Mouse (Mus musculus) urinary bladder, adult 18-20 months (tissue): ENCODE measurements around the gene Gm49340.
"Not testable (repeated sequence)": the region's sequence is repeated elsewhere in the genome, so short reads cannot be mapped to it uniquely, and the experiment has no call there.

Experiments
- DNase-seq, 2 experiments: peaks; one replicate each; pipeline ENCODE4 v3.0.0; 2022; ENCODE audit warnings: low spot score in 2 of 2, mixed read lengths in 2 of 2

Gm49340 gene

DNA sequence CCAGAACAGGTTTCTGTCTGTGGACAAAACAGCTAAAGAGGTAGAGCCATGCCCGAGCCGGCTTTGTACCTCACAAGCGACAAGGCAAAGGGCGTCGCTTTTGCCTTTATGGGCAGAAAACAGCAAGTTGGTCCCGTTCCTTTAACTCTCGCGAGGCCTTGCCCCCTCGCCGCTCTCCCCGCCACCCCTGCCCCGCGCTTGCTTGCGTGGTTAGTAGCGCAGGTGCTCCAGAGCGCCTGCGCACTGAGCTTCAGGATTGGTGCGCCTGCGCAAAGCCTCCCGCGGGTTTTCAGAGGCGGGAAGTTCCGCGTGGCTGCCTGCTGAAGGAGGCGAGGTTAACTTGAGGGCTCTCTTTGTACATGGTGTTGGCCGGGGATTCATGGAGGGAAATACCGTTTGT lies at the start of gene Gm49340, which contains the start of the genes Aspa and Spata22:
Gene Gm49340 (plus strand): TSS at position 300 of the 400 bp plus-strand sequence.
Gene Aspa (minus strand): TSS at position 155 of the 400 bp plus-strand sequence.
Gene Spata22 (plus strand): TSS at position 300 of the 400 bp plus-strand sequence.
- no peak for DNase-seq

DNA sequence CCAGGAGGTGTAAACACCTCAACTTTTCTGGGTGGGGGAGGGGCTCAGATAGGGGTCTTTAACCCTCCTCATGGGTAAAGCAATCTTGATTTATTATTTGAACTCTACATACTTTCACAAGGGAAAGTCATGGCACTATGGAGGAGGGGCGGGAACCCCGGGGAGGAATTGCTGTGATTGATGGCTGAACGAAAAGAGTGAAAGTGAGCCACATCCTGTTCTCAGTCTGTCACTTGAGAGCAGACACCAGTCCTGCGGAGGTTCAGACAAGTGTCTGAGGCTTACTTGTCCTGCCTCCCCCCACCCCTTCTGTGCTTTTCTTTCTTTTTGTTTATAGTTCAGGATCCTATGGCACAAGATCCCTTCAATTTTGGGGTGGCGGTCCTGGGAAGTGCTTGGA lies 48.8 kb upstream of the Gm49340 start:
- no peak for DNase-seq

DNA sequence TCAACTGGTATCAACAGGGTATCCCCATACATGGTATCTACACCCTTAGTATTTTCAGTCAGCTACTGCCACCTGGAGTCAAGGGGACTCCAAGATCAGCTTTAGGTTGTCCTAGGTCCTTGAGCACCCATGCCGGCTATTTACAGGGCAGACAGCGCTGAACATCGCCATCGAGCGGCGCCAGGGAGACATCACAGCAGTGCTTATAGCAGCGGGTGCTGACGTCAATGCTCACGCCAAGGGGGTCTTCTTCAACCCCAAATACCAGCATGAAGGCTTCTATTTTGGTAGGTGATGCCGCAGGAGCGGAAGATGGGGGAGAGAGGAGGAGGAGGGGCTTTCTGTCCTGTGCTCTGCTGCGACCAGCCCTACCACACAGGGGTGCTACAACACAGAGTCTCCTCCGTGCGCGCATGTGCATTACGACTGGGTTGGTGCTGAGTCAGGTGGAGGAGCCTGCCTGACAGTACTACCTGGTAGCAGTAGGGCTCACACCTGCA lies 48.0 kb upstream of the Gm49340 start:
- peak; percentile 43 to 62 for DNase-seq

DNA sequence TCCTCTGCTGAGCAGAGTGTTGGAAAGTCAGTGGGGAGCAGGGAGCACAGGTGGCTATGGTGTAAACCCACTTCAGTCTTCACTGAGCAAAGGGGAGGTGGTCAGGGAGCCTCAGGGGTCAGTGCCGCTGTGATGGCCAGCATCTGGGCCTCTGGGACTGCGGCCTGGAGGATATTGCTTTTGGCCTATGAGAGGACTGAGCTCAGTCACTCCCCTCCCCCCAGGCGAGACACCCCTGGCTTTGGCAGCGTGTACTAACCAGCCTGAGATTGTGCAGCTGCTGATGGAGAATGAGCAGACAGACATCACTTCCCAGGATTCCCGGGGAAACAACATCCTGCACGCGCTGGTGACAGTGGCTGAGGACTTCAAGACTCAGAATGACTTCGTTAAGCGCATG lies 46.2 kb upstream of the Gm49340 start:
- no peak for DNase-seq

DNA sequence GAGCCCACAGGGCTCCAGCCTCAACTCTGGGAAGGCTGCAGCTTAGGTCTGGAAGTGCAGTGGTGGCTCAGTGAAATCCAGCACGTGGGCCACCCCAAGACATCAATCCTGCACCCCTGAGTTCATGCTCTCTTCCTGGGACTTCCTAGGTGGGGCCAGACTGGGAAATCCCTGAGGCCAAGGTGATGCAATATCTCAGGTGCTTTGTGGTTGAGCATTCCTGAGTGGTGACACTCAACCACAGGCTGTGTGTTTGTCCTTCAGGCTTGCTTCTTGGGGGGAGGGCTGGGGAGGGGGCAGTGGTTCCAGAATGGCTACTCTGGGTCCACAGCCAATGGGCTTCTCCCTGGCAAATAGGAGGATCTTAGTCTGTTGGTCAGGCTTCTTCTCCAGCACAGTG lies 45.6 kb upstream of the Gm49340 start:
- DNase-seq, result no peak

DNA sequence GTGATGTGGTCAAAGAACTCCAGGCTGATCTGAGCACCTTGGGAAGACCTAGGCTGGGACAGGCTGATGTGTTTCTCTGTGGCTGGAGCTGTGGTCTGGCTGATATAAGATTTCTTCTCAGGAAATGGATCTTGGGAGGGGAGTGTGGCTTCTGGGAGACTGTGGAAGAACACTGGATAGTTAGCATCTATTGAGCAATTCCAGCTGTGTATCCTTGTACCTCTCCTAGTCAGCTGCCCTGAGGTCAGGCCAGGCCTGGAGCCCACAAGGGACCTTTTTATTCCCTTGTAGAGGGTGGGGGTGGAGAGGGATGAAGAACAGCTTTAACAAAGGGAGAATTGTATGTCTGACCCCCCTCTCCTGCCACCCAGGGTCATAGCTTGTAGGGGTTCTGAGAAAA lies 45.2 kb upstream of the Gm49340 start:
- no peak for DNase-seq

DNA sequence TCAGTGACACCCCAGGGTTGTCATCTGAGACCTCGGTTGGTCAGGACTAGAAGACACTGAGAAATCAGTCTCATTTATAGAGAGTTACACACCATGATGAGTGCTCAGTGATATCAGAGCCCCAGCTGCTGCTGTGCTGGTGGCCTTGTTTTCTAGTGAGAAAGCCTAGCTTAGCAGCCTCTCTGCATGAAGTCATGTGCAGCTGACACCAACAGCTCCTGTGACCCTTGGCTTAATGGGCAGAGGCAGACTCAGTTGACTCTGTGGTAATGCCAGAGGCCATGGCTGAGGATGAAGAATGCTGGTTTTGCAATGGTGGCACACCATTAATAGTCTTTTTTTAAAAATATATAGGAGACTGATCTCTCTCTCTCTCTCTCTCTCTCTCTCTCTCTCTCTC lies 39.9 kb upstream of the Gm49340 start:
- DNase-seq, result no peak

DNA sequence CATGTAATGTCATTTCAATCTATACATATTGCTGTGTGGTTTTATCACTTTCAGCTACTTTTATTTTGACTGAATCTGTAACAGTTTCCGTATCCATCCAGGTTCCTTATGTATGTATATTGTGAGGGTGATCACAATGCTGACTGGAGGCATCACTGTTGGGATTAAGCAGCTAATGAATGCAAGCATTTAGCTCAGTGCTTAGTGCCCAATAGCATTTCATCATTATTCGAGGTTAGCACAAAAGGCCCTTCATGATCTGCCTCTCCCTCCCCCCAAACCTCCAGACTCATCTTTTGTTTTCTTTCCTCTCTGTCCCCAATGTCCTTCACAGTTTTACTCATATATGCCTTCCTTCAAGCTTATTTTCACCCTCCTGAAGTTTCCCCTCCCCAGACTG lies 26.4 kb upstream of the Gm49340 start:
- no peak for DNase-seq

DNA sequence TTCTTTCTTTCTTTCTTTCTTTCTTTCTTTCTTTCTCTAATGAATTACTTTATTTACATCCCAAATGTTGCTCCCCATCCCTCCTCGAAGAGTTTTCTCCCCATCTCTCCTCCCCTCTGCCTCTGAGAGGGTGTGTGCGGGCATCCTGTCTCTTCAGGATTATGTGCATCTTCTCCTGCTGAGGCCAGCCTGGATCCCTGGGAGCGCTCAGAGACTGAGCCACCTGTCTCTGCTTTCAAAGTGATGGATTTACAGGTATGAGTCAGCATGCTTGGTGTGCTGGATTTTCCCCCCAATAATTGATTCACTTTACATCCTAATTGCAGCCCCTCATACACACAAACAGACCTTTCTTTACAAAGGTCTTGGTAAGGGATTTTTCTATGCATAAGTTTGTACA lies 13.6 kb upstream of the Gm49340 start:
- DNase-seq, result no peak

DNA sequence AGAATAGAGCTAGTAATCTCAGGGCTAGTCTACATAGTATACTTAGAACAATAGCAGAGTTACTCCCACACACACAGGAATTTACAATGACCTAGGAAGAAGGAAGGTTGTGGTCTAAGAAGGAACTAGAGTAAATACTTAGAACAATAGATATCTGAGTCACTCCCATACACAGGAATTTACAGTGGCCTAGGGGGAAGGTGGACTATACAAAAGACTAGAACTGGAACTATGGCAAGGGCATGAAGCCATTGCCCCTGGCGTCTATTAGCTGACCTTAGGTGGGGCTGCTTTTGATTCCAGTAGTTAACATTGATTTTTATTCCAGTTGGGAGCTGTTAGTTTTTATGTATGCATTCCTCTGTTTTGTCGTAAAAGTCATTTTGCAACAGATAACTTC lies 11.0 kb upstream of the Gm49340 start:
- not testable (repeated sequence) for DNase-seq

DNA sequence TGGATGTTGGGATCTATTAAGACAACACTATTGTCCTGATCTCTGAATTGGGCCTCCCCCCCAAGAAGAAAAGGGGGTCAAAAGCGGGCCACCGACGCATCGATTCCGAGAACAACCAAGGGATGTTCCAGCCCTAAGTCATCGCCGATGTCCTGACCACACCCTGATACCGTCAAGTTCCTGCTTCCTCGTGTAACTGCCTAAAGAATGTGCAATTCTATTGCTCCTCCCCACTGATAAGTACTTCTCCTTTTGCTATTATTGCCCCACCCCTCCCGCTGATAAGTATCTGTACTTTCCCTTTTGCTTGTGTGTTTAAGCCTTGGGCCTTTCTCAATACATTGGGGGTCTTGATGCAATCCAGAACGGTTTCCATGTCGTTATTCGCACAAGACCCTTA lies 8.5 kb upstream of the Gm49340 start:
- DNase-seq, result not testable (repeated sequence)

DNA sequence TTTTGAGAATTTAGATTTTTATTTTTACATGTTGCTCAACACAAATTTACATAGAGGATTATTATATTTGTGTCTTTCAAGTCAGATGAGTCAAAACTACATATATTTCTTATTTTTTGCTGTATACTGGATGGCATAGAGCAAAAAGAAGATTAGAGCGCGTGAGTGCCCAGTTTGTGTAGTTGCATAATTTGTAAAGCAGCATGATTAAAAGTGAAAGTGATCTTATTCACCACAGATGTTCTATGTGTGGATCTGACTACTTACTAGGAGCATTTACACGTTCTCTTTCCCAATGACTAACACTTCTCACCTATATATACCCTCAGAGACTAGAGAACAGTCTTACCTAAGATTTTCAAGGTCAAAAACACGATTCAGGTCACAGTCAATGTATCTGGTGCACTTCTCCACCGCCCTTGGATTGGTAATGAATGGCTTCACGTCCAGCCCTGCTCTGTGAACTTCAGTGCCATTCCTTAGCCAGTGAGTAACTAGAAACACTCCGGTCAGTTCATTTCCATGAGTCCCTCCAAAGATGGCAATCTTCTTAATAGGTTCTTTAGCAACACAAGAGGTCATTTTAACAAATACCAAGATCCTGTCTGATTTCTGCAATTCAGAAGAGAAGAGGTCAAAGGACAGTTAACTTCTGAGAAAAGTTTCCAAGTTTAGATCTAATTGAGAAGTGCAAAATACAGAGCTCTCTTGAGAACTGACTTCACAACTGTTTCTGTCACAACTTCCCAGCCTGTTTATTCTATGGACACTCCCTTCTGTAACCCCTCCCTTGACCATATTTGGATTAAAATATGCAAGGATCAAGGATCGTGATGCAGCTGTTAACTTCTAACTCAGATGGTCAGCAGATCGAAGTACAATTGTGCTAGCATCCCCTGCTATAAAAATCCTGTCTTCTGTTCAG lies 5.4 kb upstream of the Gm49340 start:
- no peak for DNase-seq

DNA sequence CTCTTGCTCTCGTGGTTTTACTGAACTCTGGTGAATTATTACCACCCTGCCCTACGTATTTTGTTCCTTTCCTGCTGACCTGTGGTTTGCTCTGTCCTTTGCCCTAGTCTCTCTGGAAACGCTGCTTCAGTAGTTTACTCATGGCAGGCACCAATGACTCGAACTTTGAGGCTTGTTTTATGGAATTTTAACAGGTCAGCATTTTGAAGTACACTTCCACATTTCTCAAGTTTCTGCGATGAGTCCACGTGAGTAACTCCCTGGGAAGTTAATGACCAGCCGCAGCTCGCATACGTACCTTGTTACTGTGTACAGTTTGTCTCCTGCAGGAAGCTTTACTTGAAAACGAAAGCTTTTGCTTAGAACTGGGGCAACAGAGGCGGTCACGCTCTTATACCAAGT lies 3.1 kb upstream of the Gm49340 start:
- DNase-seq, result peak; percentile 14 to 16

DNA sequence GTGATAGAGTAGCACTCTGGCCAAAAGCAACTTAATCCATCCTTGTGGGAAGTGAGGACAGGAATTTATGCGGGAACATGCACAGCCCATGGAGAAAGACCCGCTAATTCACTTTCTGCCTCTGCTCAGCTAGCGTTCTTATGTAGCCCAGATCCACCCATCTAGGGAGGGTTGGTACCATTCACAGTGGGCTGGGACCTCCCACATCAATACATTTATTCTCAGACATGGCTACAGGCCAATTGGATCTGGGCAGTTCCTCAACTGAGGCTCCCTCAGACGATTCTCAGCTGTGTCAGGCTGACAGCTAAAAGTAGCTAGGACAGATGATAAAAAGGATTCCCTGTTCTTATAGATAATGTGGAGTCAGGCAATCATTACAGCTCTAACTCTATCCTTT lies 2.2 kb upstream of the Gm49340 start:
- DNase-seq, result no peak

DNA sequence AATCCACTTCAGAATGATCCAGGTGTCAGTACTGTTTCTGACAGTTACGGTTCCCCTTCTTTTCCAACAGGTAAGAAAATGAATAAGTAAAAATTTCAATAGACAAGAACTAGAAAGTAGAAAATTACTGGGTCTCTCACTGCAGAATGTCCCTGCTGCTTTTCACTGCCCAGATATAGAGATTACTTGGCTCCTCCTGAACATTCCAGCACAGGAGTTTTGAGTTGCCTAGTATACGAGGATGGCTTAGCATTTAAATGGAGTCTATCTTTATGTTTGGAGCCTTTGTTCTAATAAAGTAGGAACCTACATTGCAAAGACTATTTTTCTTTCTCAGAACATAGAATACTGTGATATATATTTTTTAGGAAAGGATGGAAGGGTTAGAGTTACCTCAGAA lies 3.8 kb downstream of the Gm49340 start:
- DNase-seq, result no peak

DNA sequence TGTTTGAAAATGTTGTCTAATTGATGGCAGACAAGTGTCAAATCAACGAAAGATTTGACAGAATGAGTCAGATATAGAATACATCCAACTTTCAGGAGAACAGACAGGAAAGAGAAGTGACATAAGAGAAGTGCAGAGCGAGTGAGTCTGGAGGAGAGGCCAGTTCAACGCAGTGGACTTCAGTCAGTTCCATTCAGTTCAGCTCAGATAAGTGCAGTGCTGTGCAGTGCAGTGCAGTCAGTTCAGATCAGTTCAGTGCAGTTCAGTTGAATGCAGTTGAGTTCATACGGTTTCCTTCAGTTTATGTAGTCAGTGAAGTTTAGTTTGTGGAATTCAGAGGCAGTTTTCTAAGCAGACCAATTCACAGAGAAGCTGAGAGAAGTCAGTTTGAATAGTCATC lies 7.4 kb downstream of the Gm49340 start:
- DNase-seq, result no peak

DNA sequence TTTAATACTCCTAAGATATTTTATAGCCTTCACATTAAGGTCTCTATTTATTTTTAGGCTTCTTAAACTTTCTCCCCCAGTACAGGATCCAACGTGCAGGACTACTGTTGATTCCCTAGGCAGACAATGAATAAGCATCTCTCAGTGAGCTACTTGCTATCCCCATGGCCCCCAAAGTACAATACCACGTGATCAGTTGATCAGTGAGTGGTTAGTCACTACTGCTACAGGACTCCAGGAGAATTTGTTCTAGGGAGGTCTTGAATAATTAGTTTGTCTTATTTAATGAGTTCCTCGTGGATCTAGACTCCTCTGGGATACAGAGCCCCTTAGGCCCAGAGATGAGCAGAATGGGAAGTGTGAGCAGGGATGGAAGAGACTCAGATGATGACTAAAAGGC lies 20.9 kb downstream of the Gm49340 start, which contains the start of gene Olfr20:
Gene Olfr20 (plus strand): TSS at position 301 of the 400 bp plus-strand sequence.
- DNase-seq, result no peak

DNA sequence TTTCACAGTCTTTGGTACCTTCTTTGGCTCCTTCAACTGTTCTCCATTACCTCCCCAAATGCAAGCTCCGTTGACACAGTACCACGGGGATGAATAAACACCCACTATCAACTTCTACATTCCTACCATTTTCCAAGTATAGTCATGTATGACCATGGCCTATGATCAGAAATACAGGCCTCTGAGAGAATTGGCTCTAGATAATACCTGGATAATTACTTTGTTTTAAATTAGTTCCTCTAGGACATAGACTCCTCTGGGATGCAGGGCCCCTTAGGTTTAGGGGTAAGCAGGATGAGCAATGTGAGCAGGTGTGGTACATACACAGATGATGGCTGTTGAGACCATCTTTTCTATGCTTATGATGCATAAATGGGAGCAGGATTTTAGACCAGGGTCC lies 41.4 kb downstream of the Gm49340 start, which contains the start of gene Olfr376:
Gene Olfr376 (plus strand): TSS at position 301 of the 400 bp plus-strand sequence.
- no peak for DNase-seq

DNA sequence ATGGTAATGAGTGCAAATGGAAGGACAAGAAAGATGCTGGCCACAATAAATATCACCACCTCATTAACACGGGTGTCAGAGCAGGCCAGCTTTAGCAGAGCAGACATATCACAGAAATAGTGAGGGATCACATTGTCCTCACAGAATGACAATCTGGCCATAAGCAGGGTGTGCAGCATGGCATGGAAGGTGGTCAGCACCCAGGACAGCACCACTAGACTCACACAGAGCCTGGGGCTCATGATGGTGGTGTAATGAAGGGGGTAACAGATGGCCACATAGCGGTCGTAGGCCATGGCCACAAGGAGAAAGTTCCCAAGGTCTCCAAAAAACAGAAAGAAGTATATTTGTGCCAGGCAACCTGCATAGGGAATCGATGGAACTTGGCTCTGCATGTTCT lies 65.8 kb downstream of the Gm49340 start:
- DNase-seq, result no peak

DNA sequence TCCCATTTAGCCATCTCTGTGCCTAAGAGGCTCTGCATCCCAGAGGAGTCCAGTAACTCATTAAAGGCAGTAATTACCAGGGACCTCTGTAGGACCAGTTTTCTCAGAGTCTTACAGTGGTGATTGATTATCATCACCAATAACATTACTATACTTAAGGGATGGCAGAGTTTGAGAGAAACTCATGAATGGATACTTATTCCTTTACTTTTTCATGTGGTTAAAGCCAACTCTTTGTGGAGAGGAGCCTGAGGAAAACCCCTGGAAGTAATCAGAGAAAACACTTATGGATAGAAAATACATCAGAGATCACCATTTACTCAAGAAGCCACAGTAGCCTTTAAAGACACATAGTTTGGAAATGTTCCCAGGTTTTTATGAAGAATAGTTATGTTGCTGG lies 70.0 kb downstream of the Gm49340 start, which contains the start of gene Olfr1:
Gene Olfr1 (minus strand): TSS at position 101 of the 400 bp plus-strand sequence.
- no peak for DNase-seq
